Mouse (Mus musculus): ENCODE data around the gene Tlr13.
"Not testable (repeated sequence)": the region's sequence is repeated elsewhere in the genome, so short reads cannot be mapped to it uniquely, and the experiment has no call there.

The Tlr13 gene

GRCm38 (mm10) chrX:106186713-106187649 is 44.0 kb downstream of the Tlr13 start, which contains the start of gene Pgk1:
TSS of gene Pgk1 (plus strand) at chrX:106187100.
- peak; percentile 75 for DNase-seq (ENCODE audit: low spot score)

DNA sequence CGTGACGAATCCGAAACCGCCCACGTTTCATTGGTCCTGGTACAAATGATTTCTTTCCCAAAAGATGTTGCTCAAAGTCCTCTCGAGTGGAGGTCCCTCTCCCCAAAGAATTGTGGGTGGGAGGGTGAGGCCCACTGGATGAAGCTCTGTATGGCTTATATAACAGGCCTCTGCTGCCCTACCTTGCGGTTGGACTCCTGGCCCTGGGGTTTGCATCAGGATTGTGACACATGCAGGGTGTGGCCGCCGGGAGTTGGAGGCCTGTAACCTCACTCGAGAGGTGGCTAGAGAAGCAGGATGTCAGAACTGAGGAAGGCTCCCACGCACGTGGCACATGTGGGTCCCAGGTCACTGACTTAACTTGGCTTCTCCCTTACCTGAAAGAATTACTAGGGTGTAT is 44.7 kb downstream of the Tlr13 start:
- peak; percentile 4 for DNase-seq (ENCODE audit: low spot score)

- DNase-seq (ENCODE audit: low spot score), result no peak
Measured at GRCm38 (mm10) chrX:106189356-106189755, 46.4 kb downstream of the Tlr13 start.

DNA sequence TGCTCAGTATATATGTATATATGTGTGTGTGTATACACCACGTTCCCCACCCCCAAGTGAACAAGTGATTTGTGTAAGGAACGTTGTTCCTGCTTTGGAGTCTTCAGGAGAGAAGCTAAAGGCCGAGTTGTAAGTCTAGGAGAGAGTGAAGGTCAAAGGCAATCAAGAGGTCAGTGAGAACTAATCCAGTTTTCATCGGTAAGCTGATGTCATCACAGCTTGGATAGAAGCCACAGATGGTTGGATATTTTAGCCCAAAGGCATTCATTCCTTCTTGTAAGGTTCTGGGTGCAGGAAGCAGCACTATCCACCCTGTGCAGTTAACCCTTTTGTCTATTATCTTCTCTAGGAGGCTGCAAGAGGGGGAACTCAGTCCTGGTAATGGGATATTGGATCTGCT is 47.1 kb downstream of the Tlr13 start:
- DNase-seq (ENCODE audit: low spot score), result no peak

- DNase-seq (ENCODE audit: low spot score), result not testable (repeated sequence)
Measured at GRCm38 (mm10) chrX:106194361-106194760, 51.4 kb downstream of the Tlr13 start.

- DNase-seq (ENCODE audit: low spot score), result no peak
Measured at GRCm38 (mm10) chrX:106197308-106197707, 54.3 kb downstream of the Tlr13 start.

- DNase-seq (ENCODE audit: low spot score), result no peak
Measured at GRCm38 (mm10) chrX:106198904-106199303, 55.9 kb downstream of the Tlr13 start.

GRCm38 (mm10) chrX:106209100-106209499 is 66.1 kb downstream of the Tlr13 start:
- no peak for DNase-seq (ENCODE audit: low spot score)
